Mouse (Mus musculus) CH12.LX (cell line): Measurements from ENCODE around the gene Plcb3. TPM values are rescaled to one million over a fixed set of nuclear protein-coding genes. Genes with fewer than 3 reads are reported as not detected.

Experiments
- DNase-seq: peaks from one replicate; pipeline ENCODE4 v3.0.0-alpha.2; 2013; ENCODE audit errors: extremely low read depth
- H3K27ac ChIP-seq: 2 replicates; pipeline ENCODE4 v1.5.1; 2012; ENCODE audit warnings: low read depth, mild to moderate bottlenecking, control low read depth, moderate library complexity; ENCODE audit not compliant: insufficient read depth
- H3K27me3 ChIP-seq: replicated peaks from 2 replicates; pipeline ENCODE3; 2012; ENCODE audit warnings: inconsistent platforms
- H3K36me3 ChIP-seq, 2 experiments: replicated peaks in 1 of 2; 2 replicates each; pipeline versions ENCODE3 to v1.6.1; 2012; ENCODE audit warnings: inconsistent platforms in 1 of 2, low read length in 1 of 2, mild to moderate bottlenecking in 1 of 2, mixed read lengths in 1 of 2, moderate library complexity in 1 of 2; ENCODE audit not compliant: control insufficient read depth in 1 of 2, insufficient read depth in 1 of 2
- H3K4me1 ChIP-seq, 2 experiments: 2 replicates each; pipeline ENCODE4 v1.6.1; 2012; ENCODE audit warnings: inconsistent platforms in 1 of 2, moderate library complexity in 1 of 2; ENCODE audit not compliant: insufficient read depth in 2 of 2, control insufficient read depth in 1 of 2
- H3K4me2 ChIP-seq: 2 replicates; pipeline ENCODE4 v1.6.1; 2012; ENCODE audit warnings: low read depth, mild to moderate bottlenecking, control low read depth; ENCODE audit not compliant: poor library complexity, insufficient read depth, severe bottlenecking
- H3K4me3 ChIP-seq, 3 experiments: fragments of 150-350 bp in 1 of 3; sonication (generic) in 1 of 3; replicated peaks in 1 of 3; 2 replicates each; pipeline versions ENCODE3 to v1.5.1; 2011 to 2012; ENCODE audit warnings: low read depth in 2 of 3, low read length in 2 of 3, mild to moderate bottlenecking in 2 of 3, moderate library complexity in 2 of 3, control low read depth in 1 of 3, improper control_type of control experiment in 1 of 3, inconsistent platforms in 1 of 3, mixed read lengths in 1 of 3; ENCODE audit not compliant: poor library complexity in 1 of 3
- H3K79me2 ChIP-seq: replicated peaks from 2 replicates; pipeline ENCODE4 v1.6.1; 2012; ENCODE audit warnings: mild to moderate bottlenecking, moderate library complexity; ENCODE audit not compliant: control insufficient read depth, poor library complexity, insufficient read depth, severe bottlenecking; ENCODE audit errors: extremely low read depth
- H3K9ac ChIP-seq: 2 replicates; pipeline ENCODE4 v1.6.1; 2012; ENCODE audit warnings: low read depth, mild to moderate bottlenecking, control low read depth, moderate library complexity; ENCODE audit not compliant: insufficient read depth
- H3K9me3 ChIP-seq: replicated peaks from 2 replicates; pipeline ENCODE3; 2012; ENCODE audit warnings: low read length, inconsistent platforms, mixed read lengths
- CHD1 ChIP-seq: IDR thresholded peaks from 2 replicates; pipeline ENCODE4 v1.6.1; 2012; ENCODE audit warnings: low read depth, low read length, improper control_type of control experiment, inconsistent platforms
- CHD2 ChIP-seq: IDR thresholded peaks from 2 replicates; pipeline ENCODE4 v1.6.1; 2011; ENCODE audit warnings: low read length, improper control_type of control experiment
- CTCF ChIP-seq, 2 experiments: IDR thresholded peaks in 1 of 2; conservative IDR thresholded peaks in 1 of 2; 2 replicates each; pipeline ENCODE4 v1.5.1; 2011 to 2012; ENCODE audit warnings: low read depth in 2 of 2, low read length in 2 of 2, improper control_type of control experiment in 1 of 2, inconsistent platforms in 1 of 2, mild to moderate bottlenecking in 1 of 2, moderate library complexity in 1 of 2
- E2F4 ChIP-seq: IDR thresholded peaks from 2 replicates; pipeline ENCODE4 v1.6.1; 2011; ENCODE audit warnings: low read depth, low read length, improper control_type of control experiment; ENCODE audit not compliant: insufficient replicate concordance
- GABPA ChIP-seq: IDR thresholded peaks from 2 replicates; pipeline ENCODE4 v1.6.1; 2012; ENCODE audit warnings: low read depth, low read length, improper control_type of control experiment, inconsistent platforms; ENCODE audit not compliant: insufficient replicate concordance
- HCFC1 ChIP-seq: IDR thresholded peaks from 2 replicates; pipeline ENCODE4 v1.6.1; 2012; ENCODE audit warnings: low read depth, mild to moderate bottlenecking, inconsistent platforms, low read length, improper control_type of control experiment
- JUN ChIP-seq: IDR thresholded peaks from 2 replicates; pipeline ENCODE4 v1.6.1; 2011; ENCODE audit warnings: low read depth, mild to moderate bottlenecking, low read length, improper control_type of control experiment, moderate library complexity; ENCODE audit not compliant: insufficient read depth
- JUND ChIP-seq: conservative IDR thresholded peaks from 2 replicates; pipeline ENCODE4 v1.6.1; 2011; ENCODE audit warnings: low read depth, low read length, improper control_type of control experiment
- MAZ ChIP-seq: IDR thresholded peaks from 2 replicates; pipeline ENCODE4 v1.6.1; 2012; ENCODE audit warnings: low read depth, mild to moderate bottlenecking, inconsistent platforms, low read length, improper control_type of control experiment, moderate library complexity
- MYC ChIP-seq: IDR thresholded peaks from 2 replicates; pipeline ENCODE4 v1.6.1; 2011; ENCODE audit warnings: low read depth, mild to moderate bottlenecking, improper control_type of control experiment, low read length
- NRF1 ChIP-seq: IDR thresholded peaks from 2 replicates; pipeline ENCODE4 v1.6.1; 2014; ENCODE audit warnings: low read depth, mild to moderate bottlenecking, inconsistent platforms, low read length, improper control_type of control experiment, moderate library complexity
- POLR2AphosphoS2 ChIP-seq: IDR thresholded peaks from 2 replicates; pipeline ENCODE4 v1.6.1; 2011; ENCODE audit warnings: low read depth, low read length, improper control_type of control experiment
- RCOR1 ChIP-seq: conservative IDR thresholded peaks from 2 replicates; pipeline ENCODE4 v1.6.1; 2012; ENCODE audit warnings: low read depth, mild to moderate bottlenecking, inconsistent platforms, low read length, improper control_type of control experiment
- SIN3A ChIP-seq: IDR thresholded peaks from 2 replicates; pipeline ENCODE4 v1.6.1; 2012; ENCODE audit warnings: low read length, improper control_type of control experiment, inconsistent platforms
- TCF12 ChIP-seq: IDR thresholded peaks from 2 replicates; pipeline ENCODE4 v1.6.1; 2014; ENCODE audit warnings: low read depth, mild to moderate bottlenecking, inconsistent platforms, low read length, improper control_type of control experiment
- USF2 ChIP-seq: conservative IDR thresholded peaks from 2 replicates; pipeline ENCODE4 v1.6.1; 2011; ENCODE audit warnings: low read depth, low read length, improper control_type of control experiment
- dilution Hi-C: fragments of 300-500 bp; cut with MboI; formaldehyde crosslinking; loops from 2 replicates; pipeline ENCODE4 v1.14.3; 2020; ENCODE audit warnings: low sequenced_read_pairs; ENCODE audit not compliant: extremely low pct_unique_long_range_greater_than_20kb, extremely low pct_ligation_motif_present
- in situ Hi-C: fragments of 300-500 bp; cut with MboI; formaldehyde crosslinking; loops from 3 replicates; pipeline ENCODE4 v1.14.3; 2019; ENCODE audit warnings: low sequenced_read_pairs, low pct_ligation_motif_present, low pct_unique_long_range_greater_than_20kb, mixed read lengths
- polyA plus RNA-seq: library from polyadenylated mRNA; unstranded; fragments of >175 nt; gene quantifications from 2 replicates; pipeline ENCODE4 v1.2.1, GENCODE M21; 2012; ENCODE audit warnings: low read depth; ENCODE audit not compliant: insufficient read length
- total RNA-seq, 2 experiments: library from RNA; depleted of rRNA; stranded (reverse); fragments of 300-350 nt in 1 of 2; fragments of >200 nt in 1 of 2; gene quantifications; 2 replicates each; pipeline ENCODE4 v1.2.3; 2012 to 2014

Plcb3 gene
- total and polyA plus RNA-seq, 3 experiments: 4.1 to 8.2 (median 7.5) TPM

DNA sequence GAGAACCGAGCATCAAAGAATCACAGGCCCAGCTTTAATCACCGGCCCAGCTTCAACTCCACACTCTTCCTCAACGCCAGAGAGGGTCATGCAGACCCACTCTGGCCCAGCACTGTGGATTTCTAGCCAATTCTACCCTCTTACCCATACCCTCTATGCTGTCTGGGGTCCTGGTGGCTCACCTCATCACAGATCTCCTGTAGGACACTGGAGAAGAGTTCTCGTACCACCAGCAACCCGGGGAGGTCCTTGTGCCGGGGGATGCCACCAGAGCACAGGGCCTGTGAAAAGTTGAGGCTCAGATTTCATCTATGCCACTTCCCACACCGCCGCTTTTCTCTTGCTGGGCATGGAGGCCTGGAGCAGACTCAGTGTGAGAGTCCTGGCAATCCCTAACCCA, 18.2 kb upstream of the Plcb3 start:
- peak overlapping the region in 2 of 3 experiments; percentile 69 to 90 for H3K4me3 ChIP-seq
- peaks cover 15 to 25% of the 10 kb centered on the region in 2 experiments for H3K36me3 ChIP-seq
- H3K27me3 ChIP-seq: no peaks in the 10 kb centered on the region
- H3K4me2 ChIP-seq: peak overlapping the region; percentile 67
- no peaks in the 10 kb centered on the region for H3K79me2 ChIP-seq
- DNase-seq: no peak
- peak overlapping the region; percentile 62; the same call in 1 of the 2 replicates for H3K9ac ChIP-seq
- H3K4me1 ChIP-seq: peaks cover 4 to 48% of the 10 kb centered on the region in 2 experiments
- TF ChIP-seq USF2 (no peak), SIN3A (no peak), HCFC1 (no peak), JUN (no peak), CHD1 (no peak), JUND (no peak), RCOR1 (no peak), CHD2 (no peak), MYC (no peak), MAZ (no peak), POLR2AphosphoS2 (no peak), NRF1 (no peak), TCF12 (no peak)
- in situ Hi-C loops (no loop called here), dilution Hi-C loops (no loop called here)
- no peaks in the 10 kb centered on the region for H3K9me3 ChIP-seq
- H3K27ac ChIP-seq: no peak overlapping the region

DNA sequence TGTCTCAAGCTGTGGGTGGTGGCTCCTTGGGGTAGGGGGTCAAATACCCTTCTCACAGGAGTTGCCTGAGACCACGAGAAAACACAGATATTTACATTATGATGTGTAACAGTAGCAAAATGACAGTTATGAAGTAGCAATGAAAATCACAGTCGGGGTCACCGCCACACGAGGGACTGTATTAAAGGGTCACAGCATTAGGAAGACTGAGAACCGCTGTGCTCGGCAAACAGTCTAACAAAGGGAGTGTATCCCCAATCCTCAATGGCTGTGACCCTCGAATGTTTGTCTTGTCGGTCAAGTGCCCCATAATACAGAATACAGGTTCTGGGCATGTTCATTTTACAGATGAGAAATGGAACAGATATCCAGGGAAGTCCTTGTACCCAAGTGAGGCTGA, 17.7 kb upstream of the Plcb3 start:
- TF ChIP-seq GABPA: no peak
- no peak for TF ChIP-seq E2F4
- no peak for TF ChIP-seq CTCF (conservative IDR thresholded peaks at IDR 0.05 in 1 of 2, IDR thresholded peaks at IDR 0.05 in 1 of 2; ENCODE audit: low read depth in 2 of 2, low read length in 2 of 2)
- no peak for TF ChIP-seq CHD2
- dilution Hi-C loops: no loop called here
- peaks cover 4 to 47% of the 10 kb centered on the region in 2 experiments for H3K4me1 ChIP-seq

More for the DNA sequence above, 17.7 kb upstream of the Plcb3 start:
- in situ Hi-C loops: no loop called here
- H3K27ac ChIP-seq: no peak overlapping the region
- no peaks in the 10 kb centered on the region for H3K79me2 ChIP-seq
- no peaks in the 10 kb centered on the region for H3K27me3 ChIP-seq
- no peaks in the 10 kb centered on the region for H3K9me3 ChIP-seq
- DNase-seq: no peak
- peak overlapping the region; percentile 67; the same call in 1 of the 2 replicates for H3K4me2 ChIP-seq
- H3K36me3 ChIP-seq: peaks cover 13 to 24% of the 10 kb centered on the region in 2 experiments
- H3K9ac ChIP-seq: no peak overlapping the region
- no peak overlapping the region for H3K4me3 ChIP-seq
